Mouse (Mus musculus) myocyte (in vitro differentiated cells): Measurements from ENCODE around the gene Sh2d6. TPM values are rescaled to one million over a fixed set of nuclear protein-coding genes. Genes with fewer than 3 reads are reported as not detected.

Experiments used
- H3K27me3 ChIP-seq: one replicate; pipeline ENCODE4 v1.6.1; 2011; ENCODE audit not compliant: control insufficient read depth, insufficient read depth, insufficient read length
- H3K36me3 ChIP-seq: one replicate; pipeline ENCODE4 v1.6.1; 2011; ENCODE audit not compliant: control insufficient read depth, insufficient read depth
- H3K4me2 ChIP-seq: one replicate; pipeline ENCODE4 v1.6.1; 2011; ENCODE audit warnings: low read depth, control low read depth
- H3K4me3 ChIP-seq: one replicate; pipeline ENCODE4 v1.5.1; 2011; ENCODE audit warnings: mild to moderate bottlenecking, control low read depth, moderate library complexity
- H3K79me2 ChIP-seq: one replicate; pipeline ENCODE4 v1.6.1; 2011; ENCODE audit not compliant: control insufficient read depth, insufficient read depth
- H3ac ChIP-seq: one replicate; pipeline ENCODE4 v1.6.1; 2011; ENCODE audit not compliant: control insufficient read depth, insufficient read length
- CEBPB ChIP-seq: IDR thresholded peaks from 2 replicates; pipeline ENCODE4 v1.6.1; 2011; ENCODE audit warnings: mild to moderate bottlenecking, moderate library complexity; ENCODE audit not compliant: poor library complexity, insufficient read depth, severe bottlenecking
- E2F4 ChIP-seq: IDR thresholded peaks from one replicate; pipeline ENCODE4 v1.6.1; 2011; ENCODE audit warnings: mild to moderate bottlenecking, control low read depth, moderate library complexity; ENCODE audit not compliant: insufficient read depth
- MAX ChIP-seq: IDR thresholded peaks from one replicate; pipeline ENCODE4 v1.6.1; 2011; ENCODE audit warnings: low read depth, mild to moderate bottlenecking, control low read depth
- MYOD1 ChIP-seq, 3 experiments: IDR thresholded peaks; one replicate each; pipeline ENCODE4 v1.6.1; 2011; ENCODE audit warnings: control low read depth in 2 of 3, low read depth in 2 of 3, mild to moderate bottlenecking in 2 of 3, moderate library complexity in 1 of 3; ENCODE audit not compliant: insufficient read length in 2 of 3, control insufficient read depth in 1 of 3
- MYOG ChIP-seq, 3 experiments: IDR thresholded peaks; one replicate each; pipeline ENCODE4 v1.6.1; 2011; ENCODE audit warnings: control low read depth in 2 of 3, low read depth in 2 of 3, mild to moderate bottlenecking in 2 of 3; ENCODE audit not compliant: insufficient read length in 2 of 3, control insufficient read depth in 1 of 3, insufficient read depth in 1 of 3
- POLR2A ChIP-seq: IDR thresholded peaks from one replicate; pipeline ENCODE4 v1.6.1; 2011; ENCODE audit warnings: low read depth, mild to moderate bottlenecking, control low read depth, moderate library complexity; ENCODE audit not compliant: insufficient read length
- POLR2AphosphoS2 ChIP-seq: IDR thresholded peaks from one replicate; pipeline ENCODE4 v1.6.1; 2011; ENCODE audit warnings: low read depth, control low read depth; ENCODE audit not compliant: insufficient read length
- REST ChIP-seq: IDR thresholded peaks from one replicate; pipeline ENCODE4 v1.6.1; 2011; ENCODE audit warnings: mild to moderate bottlenecking, control low read depth, moderate library complexity; ENCODE audit not compliant: insufficient read depth, insufficient read length
- SRF ChIP-seq: IDR thresholded peaks from one replicate; pipeline ENCODE4 v1.6.1; 2011; ENCODE audit warnings: low read depth; ENCODE audit not compliant: control insufficient read depth, insufficient read length
- TCF12 ChIP-seq: IDR thresholded peaks from one replicate; pipeline ENCODE4 v1.6.1; 2011; ENCODE audit warnings: mild to moderate bottlenecking, control low read depth; ENCODE audit not compliant: poor library complexity, insufficient read depth, severe bottlenecking
- TCF3 ChIP-seq: IDR thresholded peaks from one replicate; pipeline ENCODE4 v1.6.1; 2011; ENCODE audit warnings: low read depth, control low read depth; ENCODE audit not compliant: insufficient read length
- USF1 ChIP-seq: IDR thresholded peaks from one replicate; pipeline ENCODE4 v1.6.1; 2011; ENCODE audit warnings: low read depth, mild to moderate bottlenecking, control low read depth, moderate library complexity
- polyA plus RNA-seq: library from polyadenylated mRNA; unstranded; fragments of >200 nt; fragmentation: generic; extraction: Trizol; gene quantifications from one replicate; pipeline ENCODE4 v1.2.1, GENCODE M21; 2012; ENCODE audit warnings: missing spikeins

Sh2d6 gene
- polyA plus RNA-seq, 1 experiment, result 1.1 TPM

GRCm38 (mm10) chr6:72476836-72477235 is 44.7 kb downstream of the Sh2d6 start:
- Histone ChIP-seq H3K4me2 (no peak overlapping the region), H3K27me3 (no peaks in the 10 kb centered on the region), H3ac (no peak overlapping the region), H3K79me2 (no peaks in the 10 kb centered on the region), H3K4me3 (no peak overlapping the region), H3K36me3 (no peaks in the 10 kb centered on the region)
- TF ChIP-seq SRF (no peak), TCF3 (no peak), CEBPB (no peak), E2F4 (no peak), USF1 (no peak), MAX (no peak), POLR2AphosphoS2 (no peak)

DNA sequence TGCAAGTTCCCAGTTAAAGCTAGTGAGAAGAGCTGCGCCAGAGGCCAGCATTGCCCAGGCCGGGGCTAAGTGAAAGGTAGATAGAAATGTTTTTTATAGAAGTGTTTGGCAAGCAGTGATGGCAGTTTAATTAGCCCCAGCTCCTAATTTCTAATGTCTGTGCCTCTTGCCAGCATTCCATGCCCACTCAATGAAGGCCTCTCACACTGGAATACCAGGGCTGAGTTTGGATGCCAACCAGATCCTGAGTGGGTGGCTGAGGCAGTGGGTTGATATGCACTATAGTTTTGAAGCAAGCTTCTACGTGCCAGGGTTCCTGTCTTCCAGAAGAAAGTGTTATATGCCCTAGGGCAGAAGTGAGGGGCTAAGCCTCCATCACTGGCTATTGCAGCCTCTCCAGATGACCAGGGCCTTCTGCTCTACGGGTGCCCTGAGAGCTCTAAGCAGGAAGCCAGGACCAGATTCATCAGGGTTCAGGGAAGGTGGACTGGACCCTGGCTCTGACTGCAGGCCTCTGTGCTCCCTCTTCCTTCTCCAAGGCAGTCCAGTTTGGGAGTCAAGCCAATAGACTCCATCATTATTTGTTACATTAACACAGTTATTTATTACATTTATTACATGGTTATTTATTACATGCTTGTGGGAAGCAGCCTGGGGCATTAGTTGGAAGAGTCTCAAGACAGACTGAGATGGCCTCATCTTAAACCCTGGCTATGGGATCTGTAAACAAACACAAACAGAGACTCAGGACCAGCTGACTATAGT is 46.1 kb downstream of the Sh2d6 start:
- no peaks in the 10 kb centered on the region for H3K27me3 ChIP-seq
- no peak overlapping the region for H3K4me3 ChIP-seq
- no peaks in the 10 kb centered on the region for H3K36me3 ChIP-seq
- H3ac ChIP-seq, result no peak overlapping the region
- TF ChIP-seq TCF3 (no peak), MYOG (IDR thresholded peaks at IDR 0.05; ENCODE audit: control insufficient read depth in 1 of 3, insufficient read depth in 1 of 3, insufficient read length in 2 of 3, low read depth in 2 of 3) (no peak), CEBPB (no peak), TCF12 (no peak), MYOD1 (IDR thresholded peaks at IDR 0.05; ENCODE audit: control insufficient read depth in 1 of 3, insufficient read length in 2 of 3, low read depth in 2 of 3) (no peak), USF1 (no peak), POLR2A (no peak), POLR2AphosphoS2 (no peak), REST (no peak), SRF (no peak), E2F4 (no peak), MAX (no peak)
- no peak overlapping the region for H3K4me2 ChIP-seq
- no peaks in the 10 kb centered on the region for H3K79me2 ChIP-seq

DNA sequence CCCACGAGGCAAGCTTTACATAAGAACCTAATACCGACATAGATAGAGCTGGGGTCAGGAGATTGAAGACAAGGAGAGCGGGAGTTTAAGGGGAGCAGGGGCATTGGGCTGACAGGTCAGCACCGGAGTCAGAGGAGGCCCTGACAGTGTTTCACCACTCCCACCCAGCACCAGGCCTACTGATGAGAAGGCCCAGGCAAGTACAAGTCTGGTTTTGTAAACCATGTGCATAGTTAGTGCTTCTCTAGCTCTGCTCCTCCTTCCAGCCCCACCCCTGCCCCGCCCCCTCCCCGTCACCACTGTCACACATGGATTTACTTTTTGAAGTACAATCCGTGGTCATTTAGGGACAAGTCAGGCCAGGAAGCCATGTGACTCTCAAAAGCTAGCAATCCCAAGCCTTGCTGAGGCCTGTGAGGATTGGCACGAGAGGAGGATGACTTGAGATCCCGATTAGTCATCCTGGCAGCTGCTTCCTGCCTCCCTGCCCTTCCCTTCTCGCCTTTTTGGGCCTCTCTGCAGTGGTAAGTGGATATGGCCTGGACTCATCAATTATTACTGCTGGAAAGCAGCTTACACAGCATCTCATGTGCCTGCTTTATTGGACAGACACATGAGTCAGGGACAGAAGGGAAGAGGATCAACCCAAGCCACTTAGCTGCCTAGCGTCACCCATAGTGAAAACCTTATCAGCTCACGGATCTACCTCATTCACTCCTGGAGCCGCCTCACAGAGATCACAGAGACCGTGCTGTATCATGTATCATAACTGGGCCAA is 48.1 kb downstream of the Sh2d6 start:
- Histone ChIP-seq H3K4me3 (no peak overlapping the region), H3ac (no peak overlapping the region), H3K4me2 (peak overlapping the region; percentile 49), H3K36me3 (no peaks in the 10 kb centered on the region), H3K27me3 (no peaks in the 10 kb centered on the region), H3K79me2 (no peaks in the 10 kb centered on the region)
- TF ChIP-seq REST (no peak), POLR2A (peak; percentile 45), SRF (peak; percentile 86), POLR2AphosphoS2 (peak; percentile 15), CEBPB (no peak), MAX (peak; percentile 30), TCF3 (peak; percentile 39), USF1 (peak; percentile 86), E2F4 (no peak), TCF12 (peak; percentile 66), MYOD1 (IDR thresholded peaks at IDR 0.05; ENCODE audit: control insufficient read depth in 1 of 3, insufficient read length in 2 of 3, low read depth in 2 of 3) (peak; percentile 49 to 97 (median 96)), MYOG (IDR thresholded peaks at IDR 0.05; ENCODE audit: control insufficient read depth in 1 of 3, insufficient read depth in 1 of 3, insufficient read length in 2 of 3, low read depth in 2 of 3) (peak; percentile 69 to 95 (median 71))

- H3ac ChIP-seq, result no peak overlapping the region
- no peak overlapping the region for H3K4me3 ChIP-seq
- H3K27me3 ChIP-seq, result no peaks in the 10 kb centered on the region
- H3K36me3 ChIP-seq, result no peaks in the 10 kb centered on the region
- no peak overlapping the region for H3K4me2 ChIP-seq
- no peaks in the 10 kb centered on the region for H3K79me2 ChIP-seq
- TF ChIP-seq MYOD1 (IDR thresholded peaks at IDR 0.05; ENCODE audit: control insufficient read depth in 1 of 3, insufficient read length in 2 of 3, low read depth in 2 of 3), result no peak
- TF ChIP-seq E2F4, result no peak
- no peak for TF ChIP-seq USF1
- no peak for TF ChIP-seq MAX
- no peak for TF ChIP-seq SRF
- no peak for TF ChIP-seq MYOG (IDR thresholded peaks at IDR 0.05; ENCODE audit: control insufficient read depth in 1 of 3, insufficient read depth in 1 of 3, insufficient read length in 2 of 3, low read depth in 2 of 3)
- TF ChIP-seq REST, result no peak
- no peak for TF ChIP-seq TCF3
Measured at GRCm38 (mm10) chr6:72466171-72466570, 55.3 kb downstream of the Sh2d6 start.
